Mouse (Mus musculus) forebrain, embryonic 11.5 days (tissue): ENCODE measurements around the gene Kmt2a. TPM values are rescaled to one million over a fixed set of nuclear protein-coding genes. Genes with fewer than 3 reads are reported as not detected.
A peak's percentile ranks its signal among the peaks of the same experiment; 100 is the strongest.

ENCODE experiments used
- ATAC-seq: fragments of 200-750 bp; cut with Nextera tagmentation; replicated peaks from 2 replicates; pipeline ENCODE4 v1.8.0; 2017; ENCODE audit warnings: moderate TSS enrichment; ENCODE audit not compliant: low FRiP score
- DNase-seq: peaks from one replicate; pipeline ENCODE4 v3.0.0-alpha.2; 2017; ENCODE audit warnings: low spot score
- H3K27ac ChIP-seq: fragments of 300-500 bp; sonication (generic); 2 replicates; pipeline ENCODE4 v1.5.1; 2014; ENCODE audit warnings: low read depth, low read length
- H3K27me3 ChIP-seq: fragments of 300-500 bp; sonication (generic); 2 replicates; pipeline ENCODE4 v1.6.1; 2014; ENCODE audit warnings: mild to moderate bottlenecking, low read length, mixed read lengths; ENCODE audit not compliant: control insufficient read depth, insufficient read depth
- H3K36me3 ChIP-seq: fragments of 300-500 bp; sonication (generic); 2 replicates; pipeline ENCODE4 v1.6.1; 2014; ENCODE audit warnings: mild to moderate bottlenecking, low read length, moderate library complexity, mixed read lengths; ENCODE audit not compliant: control insufficient read depth, insufficient read depth
- H3K4me1 ChIP-seq: fragments of 300-500 bp; sonication (generic); replicated peaks from 2 replicates; pipeline ENCODE4 v1.6.1; 2014; ENCODE audit warnings: low read length, mixed read lengths; ENCODE audit not compliant: control insufficient read depth, insufficient read depth
- H3K4me2 ChIP-seq: fragments of 300-500 bp; sonication (generic); 2 replicates; pipeline ENCODE4 v1.6.1; 2014; ENCODE audit warnings: low read depth, mild to moderate bottlenecking, low read length, moderate library complexity, mixed read lengths; ENCODE audit not compliant: severe bottlenecking
- H3K4me3 ChIP-seq: fragments of 300-500 bp; sonication (generic); 2 replicates; pipeline ENCODE4 v1.5.1; 2014; ENCODE audit warnings: low read depth, low read length
- H3K9ac ChIP-seq: fragments of 300-500 bp; sonication (generic); 2 replicates; pipeline ENCODE4 v1.6.1; 2014; ENCODE audit warnings: low read length
- H3K9me3 ChIP-seq: fragments of 300-500 bp; sonication (generic); 2 replicates; pipeline ENCODE4 v1.6.1; 2016; ENCODE audit warnings: low read length, mixed read lengths; ENCODE audit not compliant: control insufficient read depth
- WGBS: fragments of 180-500 bp; shearing (Covaris S2); extraction: QIAGEN DNeasy Blood & Tissue Kit; methylation state at CpG from one replicate; pipeline ENCODE4 v1.1.7; 2014; 5-methylcytosine and 5-hydroxymethylcytosine counted together
- polyA plus RNA-seq: library from polyadenylated mRNA; unstranded; fragments of >200 nt; fragmentation: Nextera tagmentation; extraction: Ambion mirVana; gene quantifications from 2 replicates; pipeline ENCODE4 v1.2.1, GENCODE M21; 2014

Gene Kmt2a
- polyA plus RNA-seq, 1 experiment from 2014 or later = 23.2 TPM

DNA sequence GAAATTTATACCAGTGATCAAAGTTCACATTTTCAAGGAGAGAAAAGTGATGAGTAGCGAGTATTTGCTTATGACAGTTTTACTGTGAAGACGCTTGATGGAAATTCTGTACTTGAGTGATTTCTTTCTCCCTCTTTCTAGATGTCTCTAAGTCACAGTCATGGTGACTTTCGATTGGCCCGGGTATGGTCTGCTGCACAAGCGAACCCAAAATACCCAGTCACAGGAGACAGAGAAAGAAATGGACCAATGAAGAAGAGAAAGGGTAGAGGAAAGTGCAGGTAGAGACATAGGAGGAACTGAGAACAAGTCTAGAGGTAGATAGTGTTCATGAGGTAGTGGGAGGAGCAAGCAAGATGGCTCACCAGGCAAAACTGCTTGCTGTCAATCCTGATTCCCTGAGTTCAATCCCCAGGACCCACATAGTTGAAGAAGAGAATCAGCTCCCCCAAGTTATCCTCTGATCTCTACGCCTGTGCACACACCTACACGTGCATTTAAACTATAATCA lies 7.1 kb upstream of the Kmt2a start:
- no peak overlapping the region for H3K4me3 ChIP-seq
- no peaks in the 10 kb centered on the region for H3K36me3 ChIP-seq
- WGBS = 89% methylated on average over 7 of the region's 7 CpGs
- no peak overlapping the region for H3K9ac ChIP-seq
- no peaks in the 10 kb centered on the region for H3K27me3 ChIP-seq
- no peak overlapping the region for H3K4me2 ChIP-seq
- ATAC-seq (no peak), DNase-seq (no peak)
- H3K27ac ChIP-seq = no peak overlapping the region
- no peaks in the 10 kb centered on the region for H3K9me3 ChIP-seq
- H3K4me1 ChIP-seq = no peaks in the 10 kb centered on the region

DNA sequence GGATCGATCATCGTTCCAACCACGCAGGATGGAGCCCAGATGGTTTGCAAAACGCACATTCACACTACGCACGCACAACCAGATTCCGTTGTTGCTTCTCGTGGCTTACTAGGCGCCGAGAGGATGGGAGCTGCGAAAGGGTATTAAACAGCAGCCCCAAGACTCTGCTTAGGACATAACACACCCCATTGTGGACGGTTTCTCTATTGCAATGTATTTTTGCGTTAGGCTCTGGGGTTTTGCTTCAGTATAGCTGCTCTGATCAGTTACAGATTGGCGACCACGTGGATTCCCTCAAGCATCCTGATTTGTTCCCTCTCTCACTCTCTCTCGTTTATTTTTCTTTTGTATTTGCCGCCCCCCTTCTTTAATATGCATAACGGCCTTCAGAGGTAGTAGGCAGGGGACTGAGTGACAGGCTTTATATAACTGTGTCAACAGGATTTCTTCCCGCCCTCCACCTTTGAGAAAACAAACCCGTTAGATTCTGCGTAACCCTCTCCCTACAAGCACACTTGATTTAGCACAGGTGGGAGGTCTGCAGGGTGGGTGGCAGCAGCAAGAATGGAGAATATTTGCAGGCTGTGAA lies 2.0 kb upstream of the Kmt2a start:
- Histone ChIP-seq H3K9me3 (no peaks in the 10 kb centered on the region), H3K27me3 (no peaks in the 10 kb centered on the region), H3K36me3 (no peaks in the 10 kb centered on the region; the same call in 1 of the 2 replicates), H3K4me2 (peak overlapping the region; percentile 77), H3K4me3 (peak overlapping the region; percentile 90), H3K4me1 (peaks cover 13% of the 10 kb centered on the region; the same call in 1 of the 2 replicates), H3K27ac (peak overlapping the region; percentile 99), H3K9ac (peak overlapping the region; percentile 93)
- DNase-seq = peak; percentile 56
- no peak for ATAC-seq
- WGBS = 0% methylated on average over 21 of the region's 21 CpGs

DNA sequence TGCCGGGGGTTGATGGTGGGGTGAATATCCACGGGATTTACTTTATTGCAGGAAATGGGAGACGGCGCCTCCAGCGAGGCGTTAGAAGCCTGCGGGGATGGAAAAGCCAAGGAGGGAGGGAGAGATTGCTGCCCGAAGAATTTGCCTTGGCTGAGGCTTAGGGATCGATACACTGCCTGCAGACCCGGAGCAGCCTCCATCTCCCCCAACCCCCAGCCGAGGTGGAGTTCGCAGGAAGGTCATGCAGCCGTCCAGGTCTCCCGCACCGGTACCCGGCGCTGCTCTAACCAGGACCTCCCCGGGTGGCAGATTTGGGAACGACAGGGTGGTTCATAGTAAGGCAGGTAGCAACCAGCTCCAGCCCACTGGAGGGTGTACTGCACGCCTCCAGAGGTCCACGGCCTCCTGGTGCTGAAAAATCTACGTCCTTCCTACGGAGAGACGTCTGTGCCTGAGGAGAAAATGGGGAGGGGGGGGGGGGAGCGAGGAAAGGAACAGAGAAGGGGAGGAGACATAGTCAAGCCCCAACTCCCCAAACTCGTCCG lies 1.4 kb upstream of the Kmt2a start:
- ATAC-seq (peak; percentile 53), DNase-seq (peak; percentile 84)
- Histone ChIP-seq H3K9me3 (no peaks in the 10 kb centered on the region), H3K4me1 (peaks cover 14% of the 10 kb centered on the region; the same call in 1 of the 2 replicates), H3K36me3 (no peaks in the 10 kb centered on the region; the same call in 1 of the 2 replicates), H3K4me2 (peak overlapping the region; percentile 77), H3K27me3 (no peaks in the 10 kb centered on the region), H3K9ac (peak overlapping the region; percentile 93), H3K4me3 (peak overlapping the region; percentile 90), H3K27ac (peak overlapping the region; percentile 99)
- under 1% methylated on average over 26 of the region's 27 CpGs for WGBS

DNA sequence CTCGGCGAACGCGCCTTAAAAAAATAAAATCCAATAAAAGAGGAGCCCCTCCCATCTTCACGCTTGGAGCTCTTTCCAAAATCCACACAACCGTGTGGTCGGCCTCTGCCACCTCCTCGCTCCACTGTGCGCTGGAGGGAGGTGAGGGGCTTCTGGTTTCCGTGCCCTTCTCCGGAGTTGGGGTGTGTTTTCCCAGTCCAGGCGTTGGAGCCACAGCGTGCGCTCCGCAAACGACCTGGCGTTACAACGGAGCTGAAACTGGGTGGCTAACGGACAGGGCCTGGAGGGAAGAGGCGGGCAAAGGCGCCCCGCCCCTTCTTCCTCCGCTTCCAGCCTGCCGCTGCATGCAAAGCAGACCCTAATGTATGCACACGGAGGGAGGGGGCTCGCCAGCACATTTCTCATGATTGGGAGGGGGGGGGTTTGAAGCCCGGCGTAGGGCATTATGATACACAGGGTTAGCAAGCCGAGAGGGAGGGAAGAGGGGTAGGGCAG lies 892 bp upstream of the Kmt2a start:
- H3K27ac ChIP-seq = peak overlapping the region; percentile 99
- peak; percentile 92 for DNase-seq
- H3K4me3 ChIP-seq = peak overlapping the region; percentile 90
- no peaks in the 10 kb centered on the region for H3K27me3 ChIP-seq
- H3K9me3 ChIP-seq = no peaks in the 10 kb centered on the region
- ATAC-seq = peak; percentile 81
- H3K4me1 ChIP-seq = peaks cover 17% of the 10 kb centered on the region; the same call in 1 of the 2 replicates
- WGBS = 0% methylated on average over 29 of the region's 29 CpGs
- peak overlapping the region; percentile 93 for H3K9ac ChIP-seq
- H3K4me2 ChIP-seq = peak overlapping the region; percentile 77
- no peaks in the 10 kb centered on the region; the same call in 1 of the 2 replicates for H3K36me3 ChIP-seq

DNA sequence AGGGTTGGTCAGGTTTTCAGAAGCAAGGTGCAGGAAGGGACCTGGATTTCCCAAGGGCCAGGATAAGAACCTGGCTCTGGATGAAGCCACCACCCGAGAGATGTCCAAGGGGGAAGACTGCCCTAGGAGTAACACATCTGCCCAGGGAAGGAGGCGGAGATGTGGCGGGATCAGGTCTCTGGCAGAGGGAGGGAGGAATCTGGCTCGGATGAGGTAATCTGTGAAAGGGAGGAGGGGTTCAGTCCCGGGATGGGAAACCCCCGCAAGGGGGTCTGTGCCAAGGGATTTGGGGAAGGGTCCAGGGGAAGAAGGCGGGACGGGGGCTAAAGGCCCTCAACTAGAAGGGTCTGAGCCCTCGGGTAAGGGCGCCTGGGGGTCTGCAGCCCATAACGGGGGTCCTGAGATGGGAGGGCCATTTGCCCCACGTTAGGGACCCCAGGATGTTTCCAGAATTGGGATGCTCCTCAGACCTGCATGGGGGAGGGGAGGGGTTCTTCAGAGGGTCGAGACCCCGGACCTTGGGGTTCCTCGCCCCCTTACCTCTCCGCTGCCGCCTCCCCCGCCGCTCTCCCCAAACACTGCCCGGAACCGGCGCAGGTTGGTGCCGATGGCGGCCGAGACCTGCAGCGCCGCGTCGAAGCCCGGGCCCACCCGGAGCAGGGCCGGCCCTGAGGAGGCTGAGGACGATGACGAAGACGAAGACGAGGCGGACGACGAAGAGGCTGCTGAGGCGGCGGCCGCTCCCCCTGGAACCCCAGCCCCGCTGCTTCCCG lies 601 bp downstream of the Kmt2a start:
- WGBS = under 1% methylated on average over 44 of the region's 44 CpGs
- H3K36me3 ChIP-seq = no peaks in the 10 kb centered on the region; the same call in 1 of the 2 replicates
- peaks cover 17% of the 10 kb centered on the region; the same call in 1 of the 2 replicates for H3K4me1 ChIP-seq

DNA sequence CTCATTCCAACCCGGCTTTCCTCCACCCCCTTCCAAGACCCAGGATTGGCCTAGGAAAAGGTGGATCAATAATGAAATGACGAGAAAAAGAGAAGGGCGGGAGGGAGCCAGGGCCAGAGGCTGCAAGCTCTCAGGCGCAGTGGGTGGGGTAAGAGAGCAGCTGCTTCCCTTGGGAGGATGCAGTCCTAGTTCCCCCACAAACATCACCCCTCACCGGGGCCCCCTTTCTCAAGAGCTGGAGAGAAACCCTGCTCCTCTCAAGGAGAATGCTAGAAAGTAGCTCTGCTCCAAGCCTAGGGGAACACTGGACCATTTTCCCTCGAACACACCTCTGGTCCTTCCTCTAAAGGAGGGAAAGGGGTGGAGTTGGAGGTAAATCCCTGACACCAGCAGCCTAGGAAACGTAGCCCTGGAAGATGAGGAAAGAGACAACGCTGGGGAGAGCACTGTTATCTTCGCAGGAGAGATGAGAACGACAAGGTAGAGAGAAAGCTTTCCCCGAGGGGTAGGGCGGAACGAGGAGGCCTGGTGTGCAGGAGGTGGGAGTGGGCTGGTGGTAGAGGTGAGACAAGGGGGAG lies 1.3 kb downstream of the Kmt2a start:
- DNase-seq = peak; percentile 53
- Histone ChIP-seq H3K27ac (peak overlapping the region; percentile 99; the same call in 1 of the 2 replicates), H3K9ac (peak overlapping the region; percentile 96), H3K4me1 (peaks cover 17% of the 10 kb centered on the region; the same call in 1 of the 2 replicates), H3K4me2 (peak overlapping the region; percentile 97), H3K9me3 (no peaks in the 10 kb centered on the region), H3K27me3 (no peaks in the 10 kb centered on the region), H3K36me3 (no peaks in the 10 kb centered on the region; the same call in 1 of the 2 replicates), H3K4me3 (peak overlapping the region; percentile 90)
- WGBS = under 1% methylated on average over 13 of the region's 13 CpGs
- ATAC-seq = no peak

More for the DNA sequence above, 601 bp downstream of the Kmt2a start:
- Histone ChIP-seq H3K4me3 (peak overlapping the region; percentile 90), H3K9ac (peak overlapping the region; percentile 96), H3K27ac (peak overlapping the region; percentile 99), H3K4me2 (peak overlapping the region; percentile 97), H3K27me3 (no peaks in the 10 kb centered on the region), H3K9me3 (no peaks in the 10 kb centered on the region)
- peak; percentile 69 for DNase-seq
- no peak; the same call in 1 of the 2 replicates for ATAC-seq

DNA sequence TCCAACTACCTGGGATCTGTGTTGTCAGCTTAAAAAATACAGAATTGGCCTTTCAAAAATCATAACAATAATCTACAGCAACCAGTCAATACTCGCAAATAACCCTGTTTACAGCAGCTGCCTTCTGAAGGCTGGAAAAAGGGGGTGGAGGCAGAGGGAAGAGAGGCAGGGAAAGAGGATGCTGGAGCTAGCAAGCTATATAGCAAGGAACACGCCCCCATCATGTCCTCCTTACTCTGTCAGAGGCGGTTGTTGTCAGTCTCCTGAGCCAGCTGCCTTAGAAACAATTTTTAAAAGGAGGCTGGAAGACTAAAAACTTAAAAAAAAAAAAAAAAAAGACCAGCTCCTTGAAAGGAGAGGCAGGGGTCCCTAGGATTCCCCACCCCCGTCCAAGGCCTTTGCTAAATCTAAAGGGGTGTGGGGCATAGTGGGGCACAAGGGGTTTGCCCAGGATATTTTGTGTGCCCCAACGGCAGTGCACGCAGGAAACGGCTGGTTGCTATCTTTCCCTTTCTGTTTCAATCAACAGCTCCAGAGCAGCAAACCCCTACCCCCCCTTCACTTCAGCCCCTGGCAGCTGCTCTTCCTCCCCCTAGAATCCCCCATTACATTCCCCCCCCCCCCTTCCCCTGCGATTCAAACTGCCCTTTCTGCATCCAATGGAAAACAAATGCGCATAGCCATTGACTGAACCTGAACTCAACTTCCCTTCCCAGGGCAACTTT lies 2.2 kb downstream of the Kmt2a start:
- Histone ChIP-seq H3K4me3 (peak overlapping the region; percentile 90), H3K9ac (peak overlapping the region; percentile 96), H3K36me3 (no peaks in the 10 kb centered on the region; the same call in 1 of the 2 replicates), H3K4me1 (peaks cover 17% of the 10 kb centered on the region; the same call in 1 of the 2 replicates), H3K9me3 (no peaks in the 10 kb centered on the region), H3K4me2 (peak overlapping the region; percentile 97), H3K27me3 (no peaks in the 10 kb centered on the region), H3K27ac (peak overlapping the region; percentile 99; the same call in 1 of the 2 replicates)
- 34% methylated on average over 9 of the region's 9 CpGs for WGBS
- DNase-seq = no peak
- ATAC-seq = no peak
